In genomic region chr3:14997241-14997640, GRCm38 (mm10) we compare ENCODE assay signal across 31 mouse cellular contexts.
A peak's percentile ranks its signal among the peaks of the same experiment; 100 is the strongest.
DNase-seq lines count a peak whose midpoint lies in the region; ATAC-seq and TF ChIP-seq lines count a peak whose summit lies in the region.
"Had no signal": no experiment of that assay in that cellular context is flagged by ENCODE, and none has a peak within 500 bp of the region (broad histone marks: within the 10 kb centered on the region; RNA-seq: fewer than 3 reads in every experiment).

No protein-coding gene starts in this region.

- H3K36me3 ChIP-seq in G1E (replicated peaks), result no peaks in the 10 kb centered on the region
- H3K36me3 ChIP-seq in liver, embryonic 13.5 days, result no peaks in the 10 kb centered on the region
- H3K36me3 ChIP-seq: heart, embryonic 12.5 days; neural tube, embryonic 15.5 days had no signal

- DNase-seq in G1E (ENCODE audit: low spot score), result no peak
- DNase-seq in c-Kit-positive CD71-positive TER-119-negative erythroid progenitor cells, embryonic 14.5 days (ENCODE audit: low read depth), result peak; percentile 36
- DNase-seq in liver, embryonic 13.5 days, result peak; percentile 7
- no peak for DNase-seq in spleen, postnatal 10 days (ENCODE audit: low spot score in 2 of 2)
- DNase-seq in B cell, adult 2 months, result no peak
- DNase-seq in neural tube, embryonic 10.5 days (ENCODE audit: extremely low spot score, low spot score), result no peak
- DNase-seq: adrenal gland, adult 2 months; adrenal gland, postnatal 36 days; cerebellum, adult 18-20 months; cerebellum, postnatal 10 days; gastrocnemius, postnatal 14 days; kidney, adult 9 months; kidney, postnatal 10 days; layer of hippocampus, postnatal 36 days; left cerebral cortex, postnatal 4 days; lung, embryonic 14.5 days; midbrain, embryonic 14.5 days; retina, postnatal 1 day; right cerebral cortex, postnatal 14 days; thymus, adult 2 months; thymus, postnatal 36 days had no signal

- no peak for TF ChIP-seq CTCF in G1E (IDR thresholded peaks at IDR 0.05; ENCODE audit: low read depth, low read length)

- WGBS in liver, embryonic 13.5 days (ENCODE audit: insufficient replicate concordance), result 10% methylated on average over 3 of the region's 3 CpGs

- H3K9ac ChIP-seq in liver, embryonic 13.5 days, result no peak overlapping the region
- H3K9ac ChIP-seq: forebrain, embryonic 13.5 days; heart, embryonic 12.5 days; hindbrain, embryonic 14.5 days; lung, embryonic 14.5 days; neural tube, embryonic 15.5 days had no signal

- peak; percentile 83 for ATAC-seq in G1E (ENCODE audit: extremely low read depth, insufficient number of reproducible peaks, low FRiP score, poor library complexity, severe bottlenecking)
- ATAC-seq in liver, embryonic 13.5 days (ENCODE audit: low read depth), result peak; percentile 90
- peak; percentile 63 for ATAC-seq in megakaryocyte progenitor cell, adult 5-6 weeks (replicated peaks; ENCODE audit: poor library complexity)
- ATAC-seq: activated CD4-positive, CD25-positive, alpha-beta regulatory T cell, adult 4 months; CD4-positive, CD25-positive, alpha-beta regulatory T cell, adult 4 months; forebrain, embryonic 13.5 days; intestine, postnatal 0 days had no signal

- peak overlapping the region; percentile 34; the same call in 1 of the 2 replicates for H3K27ac ChIP-seq in liver, embryonic 13.5 days
- H3K27ac ChIP-seq: forebrain, embryonic 13.5 days; hindbrain, embryonic 14.5 days; neural tube, embryonic 15.5 days had no signal

- peaks cover 47% of the 10 kb centered on the region for H3K4me1 ChIP-seq in G1E (ENCODE audit: insufficient read depth, low read depth, low read length)
- H3K4me1 ChIP-seq in liver, embryonic 13.5 days (replicated peaks), result peaks cover 34% of the 10 kb centered on the region
- H3K4me1 ChIP-seq: forebrain, embryonic 13.5 days; heart, embryonic 12.5 days; neural tube, embryonic 15.5 days had no signal

- H3K9me3 ChIP-seq in G1E (replicated peaks), result no peaks in the 10 kb centered on the region
- H3K9me3 ChIP-seq in liver, embryonic 13.5 days (replicated peaks), result no peaks in the 10 kb centered on the region
- H3K9me3 ChIP-seq: forebrain, embryonic 13.5 days; heart, embryonic 12.5 days; megakaryocyte, embryonic 14.5 days; neural tube, embryonic 15.5 days had no signal

- H3K27me3 ChIP-seq in G1E (ENCODE audit: insufficient read depth, low read length), result no peaks in the 10 kb centered on the region
- H3K27me3 ChIP-seq in liver, embryonic 13.5 days, result no peaks in the 10 kb centered on the region
- H3K27me3 ChIP-seq: forebrain, embryonic 13.5 days; heart, embryonic 12.5 days; megakaryocyte, embryonic 14.5 days; neural tube, embryonic 15.5 days had no signal

- no peak overlapping the region; the same call in 1 of the 2 replicates for H3K4me3 ChIP-seq in G1E (ENCODE audit: low read depth, low read length)
- no peak overlapping the region for H3K4me3 ChIP-seq in liver, embryonic 13.5 days (replicated peaks)
- H3K4me3 ChIP-seq: erythroblast, embryonic 14.5 days; forebrain, embryonic 13.5 days; heart, embryonic 12.5 days; megakaryocyte, embryonic 14.5 days; neural tube, embryonic 15.5 days had no signal

- H3K4me2 ChIP-seq in liver, embryonic 13.5 days, result 0 out of 2 replicates have a peak overlapping the region, but pooled peaks have one; percentile 23
- H3K4me2 ChIP-seq: forebrain, embryonic 13.5 days; heart, embryonic 12.5 days; hindbrain, embryonic 14.5 days; lung, embryonic 14.5 days; neural tube, embryonic 15.5 days had no signal

Comparison
In these comparisons a context has a peak if more than half of its experiments do, and no peak if none do; other contexts are left out.
1. DNase-seq: peak in c-Kit-positive CD71-positive TER-119-negative erythroid progenitor cells, embryonic 14.5 days (single experiment) and liver, embryonic 13.5 days (single experiment); none in G1E (single experiment), spleen, postnatal 10 days (0 of 2), B cell, adult 2 months (0 of 2) and neural tube, embryonic 10.5 days (single experiment).
2. Peak in every context shown above with its lines, with median percentiles within 50 percentile points of each other: ATAC-seq.